Comparison of ENCODE assay signal across 7 mouse cellular contexts in genomic region chr4:85096682-85097081, GRCm38 (mm10).
DNase-seq lines count a peak whose midpoint lies in the region; ATAC-seq and TF ChIP-seq lines count a peak whose summit lies in the region.

No protein-coding gene starts in this region.

- H3K9me3 ChIP-seq in forebrain, embryonic 11.5 days (ENCODE audit: control insufficient read depth, low read length): no peaks in the 10 kb centered on the region
- no peaks in the 10 kb centered on the region for H3K9me3 ChIP-seq in limb, embryonic 14.5 days (ENCODE audit: control insufficient read depth, low read length)

- WGBS in forebrain, embryonic 11.5 days: 14% methylated on average over 7 of the region's 7 CpGs
- WGBS in limb, embryonic 14.5 days: 12% methylated on average over 7 of the region's 7 CpGs

- no peak overlapping the region for H3K4me2 ChIP-seq in forebrain, embryonic 11.5 days (ENCODE audit: low read depth, low read length, severe bottlenecking)
- no peak overlapping the region for H3K4me2 ChIP-seq in limb, embryonic 14.5 days (replicated peaks; ENCODE audit: low read depth, low read length, severe bottlenecking)

- peak; percentile 65; the same call in 1 of the 2 replicates for ATAC-seq in forebrain, embryonic 11.5 days (replicated peaks; ENCODE audit: low FRiP score)
- ATAC-seq in limb, embryonic 14.5 days (ENCODE audit: low FRiP score, low read depth): peak; percentile 47; the same call in 1 of the 2 replicates
- 0 out of 2 replicates have a peak, but pooled peaks have one; percentile 36 for ATAC-seq in neutrophil, adult 5-6 weeks (ENCODE audit: extremely low read depth, insufficient number of reproducible peaks, low FRiP score, poor library complexity, severe bottlenecking)

- no peak overlapping the region for H3K4me3 ChIP-seq in forebrain, embryonic 11.5 days (ENCODE audit: low read depth, low read length)
- H3K4me3 ChIP-seq in limb, embryonic 14.5 days (replicated peaks; ENCODE audit: low read length): no peak overlapping the region

- no peaks in the 10 kb centered on the region for H3K27me3 ChIP-seq in forebrain, embryonic 11.5 days (ENCODE audit: control insufficient read depth, insufficient read depth, low read length)
- no peaks in the 10 kb centered on the region for H3K27me3 ChIP-seq in limb, embryonic 14.5 days (ENCODE audit: control insufficient read depth, insufficient read depth, low read length)

- no peaks in the 10 kb centered on the region for H3K4me1 ChIP-seq in forebrain, embryonic 11.5 days (replicated peaks; ENCODE audit: control insufficient read depth, insufficient read depth, low read length)
- H3K4me1 ChIP-seq in limb, embryonic 14.5 days (ENCODE audit: control insufficient read depth, insufficient read depth, low read length): no peaks in the 10 kb centered on the region

- H3K27ac ChIP-seq in forebrain, embryonic 11.5 days (ENCODE audit: low read depth, low read length): no peak overlapping the region
- H3K27ac ChIP-seq in limb, embryonic 14.5 days (replicated peaks; ENCODE audit: low read depth, low read length): no peak overlapping the region

- no peak overlapping the region for H3K9ac ChIP-seq in forebrain, embryonic 11.5 days (ENCODE audit: low read length)
- no peak overlapping the region for H3K9ac ChIP-seq in limb, embryonic 14.5 days (ENCODE audit: low read depth, low read length, severe bottlenecking)

- H3K36me3 ChIP-seq in forebrain, embryonic 11.5 days (ENCODE audit: control insufficient read depth, insufficient read depth, low read length): no peaks in the 10 kb centered on the region; the same call in 1 of the 2 replicates
- H3K36me3 ChIP-seq in limb, embryonic 14.5 days (ENCODE audit: control insufficient read depth, insufficient read depth, low read length): peaks cover 14% of the 10 kb centered on the region; the same call in 1 of the 2 replicates

- no peak for TF ChIP-seq POLR2A in limb, embryonic 14.5 days (IDR thresholded peaks at IDR 0.05; ENCODE audit: borderline replicate concordance, extremely low read depth, insufficient read depth, insufficient read length)

- DNase-seq in 3T3-L1 (ENCODE audit: low read depth, low spot score): peak; percentile 70
- peak; percentile 10 to 35 for DNase-seq in CD8-positive naive resting alpha-beta T cell, adult 2 months (ENCODE audit: low read depth in 2 of 2, low spot score in 2 of 2)
- DNase-seq in brain, embryonic 18.5 days (ENCODE audit: low read depth, low spot score): peak; percentile 32
- DNase-seq in forebrain, embryonic 11.5 days (ENCODE audit: low spot score): peak; percentile 87
- DNase-seq in induced T-regulatory cell, adult 2 months (ENCODE audit: low read depth): peak; percentile 62
- DNase-seq in limb, embryonic 14.5 days (ENCODE audit: low spot score): peak; percentile 61

Comparison
In these comparisons a context has a peak if more than half of its experiments do, and no peak if none do; other contexts are left out.
1. DNase-seq: peak in every context shown above with its lines; median percentile 87 in forebrain, embryonic 11.5 days; 70 in 3T3-L1; 62 in induced T-regulatory cell, adult 2 months; 61 in limb, embryonic 14.5 days; 32 in brain, embryonic 18.5 days; 22 in CD8-positive naive resting alpha-beta T cell, adult 2 months.